Mouse (Mus musculus): ENCODE data around the gene Psph. TPM values are rescaled to one million over a fixed set of nuclear protein-coding genes. Genes with fewer than 3 reads are reported as not detected.
"Not testable (repeated sequence)": the region's sequence is repeated elsewhere in the genome, so short reads cannot be mapped to it uniquely, and the experiment has no call there.

The Psph gene
- polyA plus RNA-seq (2012; rRNA removed), result 9.0 and 11.4 TPM in 2 replicates

- WGBS, result under 1% methylated on average over 73 of the region's 73 CpGs
- DNase-seq (ENCODE audit: low read depth, low spot score), result peak; percentile 93
These were observed at the start of gene Psph for GRCm38 (mm10) chr5:129786818-129787790. Psph (minus strand) TSS chr5:129787449.

GRCm38 (mm10) chr5:129790591-129790990 is 3.3 kb upstream of the Psph start:
- 88% methylated on average over 8 of the region's 8 CpGs for WGBS
- DNase-seq (ENCODE audit: low read depth, low spot score), result not testable (repeated sequence)

- no peak for DNase-seq (ENCODE audit: low read depth, low spot score)
- 7% methylated on average over 11 of the region's 11 CpGs for WGBS
These were observed 757 bp upstream of the Psph start for GRCm38 (mm10) chr5:129787818-129788593.

GRCm38 (mm10) chr5:129786161-129786560 is 1.1 kb downstream of the Psph start:
- WGBS, result 69% methylated on average over 6 of the region's 6 CpGs
- no peak for DNase-seq (ENCODE audit: low read depth, low spot score)

- no peak for DNase-seq (ENCODE audit: low read depth, low spot score)
- WGBS, result 92% methylated on average over 5 of the region's 5 CpGs
These were observed 1.9 kb downstream of the Psph start for GRCm38 (mm10) chr5:129785235-129785870.

GRCm38 (mm10) chr5:129782211-129782610 is 5.0 kb downstream of the Psph start:
- DNase-seq (ENCODE audit: low read depth, low spot score), result no peak
- WGBS, result 39% methylated on average over 3 of the region's 3 CpGs

- 94% methylated on average over 3 of the region's 3 CpGs for WGBS
- DNase-seq (ENCODE audit: low read depth, low spot score), result no peak
These were observed 7.1 kb downstream of the Psph start for GRCm38 (mm10) chr5:129780131-129780530.

- DNase-seq (ENCODE audit: low read depth, low spot score), result no peak
- 2% methylated on average over 32 of the region's 32 CpGs for WGBS
These were observed 8.1 kb downstream of the Psph start for GRCm38 (mm10) chr5:129778996-129779716.

- WGBS, result 32% methylated on average over 11 of the region's 11 CpGs
- DNase-seq (ENCODE audit: low read depth, low spot score), result no peak
These were observed 8.8 kb downstream of the Psph start for GRCm38 (mm10) chr5:129778348-129778995.

- no peak for DNase-seq (ENCODE audit: low read depth, low spot score)
- WGBS, result 87% methylated on average over 3 of the region's 3 CpGs
These were observed 12.6 kb downstream of the Psph start for GRCm38 (mm10) chr5:129774661-129775060.

- WGBS, result 66% methylated on average over 4 of the region's 4 CpGs
- not testable (repeated sequence) for DNase-seq (ENCODE audit: low read depth, low spot score)
These were observed 13.9 kb downstream of the Psph start for GRCm38 (mm10) chr5:129773330-129773729.

- no peak for DNase-seq (ENCODE audit: low read depth, low spot score)
- WGBS, result 88% methylated on average over 10 of the region's 10 CpGs
These were observed 14.8 kb downstream of the Psph start for GRCm38 (mm10) chr5:129772433-129772832.

GRCm38 (mm10) chr5:129770443-129771355 is 16.6 kb downstream of the Psph start:
- WGBS, result 65% methylated on average over 23 of the region's 23 CpGs
- no peak for DNase-seq (ENCODE audit: low read depth, low spot score)

GRCm38 (mm10) chr5:129761865-129762540 is 25.2 kb downstream of the Psph start:
- 73% methylated on average over 18 of the region's 18 CpGs for WGBS
- DNase-seq (ENCODE audit: low read depth, low spot score), result no peak

- WGBS, result 88% methylated on average over 13 of the region's 13 CpGs
- no peak for DNase-seq (ENCODE audit: low read depth, low spot score)
These were observed 27.2 kb downstream of the Psph start for GRCm38 (mm10) chr5:129759929-129760480.

GRCm38 (mm10) chr5:129756886-129757285 is 30.4 kb downstream of the Psph start:
- 95% methylated on average over 20 of the region's 20 CpGs for WGBS

GRCm38 (mm10) chr5:129744050-129744449 is 43.2 kb downstream of the Psph start:
- DNase-seq (ENCODE audit: low read depth, low spot score), result no peak
- WGBS, result 46% methylated on average over 6 of the region's 6 CpGs

More at GRCm38 (mm10) chr5:129756886-129757285, 30.4 kb downstream of the Psph start:
- no peak for DNase-seq (ENCODE audit: low read depth, low spot score)

Data from large intestine, adult 2 months (tissue).